ENCODE assay signal across 9 mouse cellular contexts in the genomic region with DNA sequence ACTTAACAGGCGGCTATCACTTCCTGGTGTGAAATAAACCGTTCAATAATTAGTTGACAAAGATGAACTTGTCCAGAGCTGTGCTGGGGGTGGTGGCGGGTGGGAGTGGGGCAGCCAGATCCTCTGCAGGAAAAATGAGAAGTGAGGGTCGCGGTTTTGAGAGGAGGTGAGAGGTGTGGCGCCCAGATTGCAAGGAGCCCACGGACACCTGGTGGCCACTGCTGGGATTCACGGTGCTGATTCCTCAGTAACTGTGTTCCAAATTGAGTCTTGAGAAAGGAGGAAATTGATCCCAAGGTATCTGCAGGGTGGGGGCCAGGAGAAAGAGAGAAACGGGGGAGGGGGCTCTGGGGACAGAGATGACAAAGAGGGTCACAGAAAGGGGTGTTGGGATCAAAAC.
DNase-seq lines count a peak whose midpoint lies in the region; ATAC-seq and TF ChIP-seq lines count a peak whose summit lies in the region.
"Had no signal": no experiment of that assay in that cellular context is flagged by ENCODE, and none has a peak within 500 bp of the region (broad histone marks: within the 10 kb centered on the region; RNA-seq: fewer than 3 reads in every experiment).

No protein-coding gene starts in this region.

- no peak for TF ChIP-seq POLR2A in brain, embryonic 14.5 days (IDR thresholded peaks at IDR 0.05; ENCODE audit: borderline replicate concordance, extremely low read depth, insufficient read depth, insufficient read length, poor library complexity, severe bottlenecking)
- TF ChIP-seq POLR2A in small intestine, adult 2 months (IDR thresholded peaks at IDR 0.05; ENCODE audit: low read depth, low read length): no peak

- no peaks in the 10 kb centered on the region for H3K36me3 ChIP-seq in hindbrain, embryonic 14.5 days (replicated peaks; ENCODE audit: control insufficient read depth, insufficient read depth)
- no peaks in the 10 kb centered on the region for H3K36me3 ChIP-seq in hindbrain, embryonic 12.5 days
- H3K36me3 ChIP-seq in small intestine, adult 2 months (ENCODE audit: control insufficient read depth, insufficient read depth, low read length): no peaks in the 10 kb centered on the region
- H3K36me3 ChIP-seq: lung, embryonic 15.5 days had no signal

- no peak for ATAC-seq in hindbrain, embryonic 14.5 days (ENCODE audit: low FRiP score)
- no peak for ATAC-seq in hindbrain, embryonic 12.5 days (ENCODE audit: low FRiP score)

- peak overlapping the region; percentile 86 for H3K27ac ChIP-seq in hindbrain, embryonic 14.5 days
- H3K27ac ChIP-seq in hindbrain, embryonic 12.5 days: no peak overlapping the region
- H3K27ac ChIP-seq in small intestine, adult 2 months (ENCODE audit: insufficient read depth, low read depth, low read length): no peak overlapping the region
- H3K27ac ChIP-seq: lung, embryonic 15.5 days had no signal

- 54% methylated on average over 9 of the region's 9 CpGs for WGBS in hindbrain, embryonic 14.5 days
- 51% methylated on average over 9 of the region's 9 CpGs for WGBS in hindbrain, embryonic 12.5 days
- whole genome bisulfite sequencing in small intestine, adult 2 months: 24% methylated on average over 9 of the region's 9 CpGs

- H3K9me3 ChIP-seq in hindbrain, embryonic 14.5 days (ENCODE audit: control insufficient read depth, low read length): no peaks in the 10 kb centered on the region
- H3K9me3 ChIP-seq in hindbrain, embryonic 12.5 days (replicated peaks): no peaks in the 10 kb centered on the region
- H3K9me3 ChIP-seq: lung, embryonic 15.5 days had no signal

- no peak overlapping the region for H3K9ac ChIP-seq in hindbrain, embryonic 14.5 days
- no peak overlapping the region for H3K9ac ChIP-seq in hindbrain, embryonic 12.5 days
- H3K9ac ChIP-seq: lung, embryonic 15.5 days had no signal

- DNase-seq in hindbrain, embryonic 14.5 days (ENCODE audit: low spot score): no peak
- peak; percentile 14 for DNase-seq in retina, postnatal 1 day
- no peak for DNase-seq in retina, embryonic 14.5 days (ENCODE audit: low spot score)
- DNase-seq in brain, embryonic 14.5 days (ENCODE audit: low read depth): no peak
- no peak for DNase-seq in frontal cortex, postnatal 25 days (ENCODE audit: low spot score in 2 of 2)
- DNase-seq in right cerebral cortex, adult 18-20 months: no peak

- peak; percentile 48 for TF ChIP-seq CTCF in brain, embryonic 14.5 days (IDR thresholded peaks at IDR 0.05; ENCODE audit: borderline replicate concordance, extremely low read depth, insufficient read depth, insufficient read length)
- TF ChIP-seq CTCF in small intestine, adult 2 months (IDR thresholded peaks at IDR 0.05; ENCODE audit: extremely low read depth, insufficient read length, insufficient replicate concordance, low read depth, low read length): peak; percentile 44; the same call in 1 of the 2 replicates

- H3K4me3 ChIP-seq in hindbrain, embryonic 14.5 days (replicated peaks; ENCODE audit: low read length): no peak overlapping the region
- no peak overlapping the region for H3K4me3 ChIP-seq in hindbrain, embryonic 12.5 days
- no peak overlapping the region for H3K4me3 ChIP-seq in small intestine, adult 2 months (ENCODE audit: low read depth, low read length)
- H3K4me3 ChIP-seq: lung, embryonic 15.5 days had no signal

- H3K4me1 ChIP-seq in hindbrain, embryonic 14.5 days (replicated peaks; ENCODE audit: control insufficient read depth, insufficient read depth, low read length): peaks cover 38% of the 10 kb centered on the region
- H3K4me1 ChIP-seq in hindbrain, embryonic 12.5 days: peaks cover 42% of the 10 kb centered on the region
- no peaks in the 10 kb centered on the region for H3K4me1 ChIP-seq in small intestine, adult 2 months (ENCODE audit: control insufficient read depth, insufficient read depth, insufficient read length, low read length)

- no peaks in the 10 kb centered on the region for H3K27me3 ChIP-seq in hindbrain, embryonic 14.5 days (ENCODE audit: control insufficient read depth, insufficient read depth, low read length)
- peaks cover 6% of the 10 kb centered on the region; the same call in 1 of the 2 replicates for H3K27me3 ChIP-seq in hindbrain, embryonic 12.5 days
- H3K27me3 ChIP-seq in small intestine, adult 2 months (ENCODE audit: control insufficient read depth, insufficient read depth, low read length): peaks cover 8% of the 10 kb centered on the region; the same call in 1 of the 2 replicates

- no peak overlapping the region for H3K4me2 ChIP-seq in hindbrain, embryonic 14.5 days (replicated peaks)
- H3K4me2 ChIP-seq in hindbrain, embryonic 12.5 days (replicated peaks): no peak overlapping the region
- H3K4me2 ChIP-seq: lung, embryonic 15.5 days had no signal
